Mouse (Mus musculus): ENCODE data around the gene Flot1.
A peak's percentile ranks its signal among the peaks of the same experiment; 100 is the strongest.

The Flot1 gene

GRCm38 (mm10) chr17:35822964-35823937, at the start of gene Flot1:
Gene Flot1 (plus strand): TSS chr17:35823230.
- DNase-seq (ENCODE audit: low spot score in 2 of 2): peak; percentile 59 to 65

DNA sequence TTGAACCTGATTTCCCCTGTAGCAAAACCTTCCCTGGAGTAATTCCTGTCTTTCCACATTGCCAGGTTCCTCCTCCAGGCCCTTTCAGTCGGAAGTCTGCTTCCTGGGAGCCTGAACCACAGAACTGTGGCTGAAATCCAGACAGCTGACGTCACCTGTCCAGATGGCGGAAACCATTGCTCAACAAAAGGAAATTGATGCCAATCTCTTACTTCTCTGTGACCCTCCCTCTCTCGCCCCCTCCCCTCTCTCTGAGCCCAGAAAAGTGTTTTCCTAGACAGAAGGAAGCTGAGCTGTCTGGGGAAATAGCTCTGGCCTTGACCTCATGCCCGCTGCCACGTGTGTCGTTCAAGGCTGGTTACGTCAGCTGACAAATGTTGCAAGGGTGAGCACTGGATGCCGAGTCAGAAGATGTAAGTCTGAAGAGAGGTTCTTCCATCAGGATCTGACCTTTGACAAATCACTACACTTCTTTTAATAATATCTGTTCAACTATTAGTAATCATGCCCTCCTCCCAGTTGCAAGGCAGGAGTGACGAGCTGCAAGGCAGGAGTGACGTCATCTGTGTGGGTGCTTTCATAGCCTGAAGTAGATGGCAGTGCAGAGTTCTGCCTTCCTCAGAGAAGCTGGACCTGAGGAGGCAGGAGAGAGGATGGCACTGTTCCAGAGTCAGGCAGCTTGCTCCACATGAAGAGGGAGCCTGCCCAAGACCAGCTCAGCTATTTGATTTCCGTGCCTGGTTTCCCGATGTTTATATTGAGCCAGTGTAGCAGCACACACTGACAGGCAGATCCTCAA, 46.0 kb upstream of the Flot1 start:
- peak; percentile 38 to 57 for DNase-seq (ENCODE audit: low spot score in 2 of 2)

- DNase-seq (ENCODE audit: low spot score in 2 of 2): no peak
Observed at GRCm38 (mm10) chr17:35778965-35779364, 44.1 kb upstream of the Flot1 start.

DNA sequence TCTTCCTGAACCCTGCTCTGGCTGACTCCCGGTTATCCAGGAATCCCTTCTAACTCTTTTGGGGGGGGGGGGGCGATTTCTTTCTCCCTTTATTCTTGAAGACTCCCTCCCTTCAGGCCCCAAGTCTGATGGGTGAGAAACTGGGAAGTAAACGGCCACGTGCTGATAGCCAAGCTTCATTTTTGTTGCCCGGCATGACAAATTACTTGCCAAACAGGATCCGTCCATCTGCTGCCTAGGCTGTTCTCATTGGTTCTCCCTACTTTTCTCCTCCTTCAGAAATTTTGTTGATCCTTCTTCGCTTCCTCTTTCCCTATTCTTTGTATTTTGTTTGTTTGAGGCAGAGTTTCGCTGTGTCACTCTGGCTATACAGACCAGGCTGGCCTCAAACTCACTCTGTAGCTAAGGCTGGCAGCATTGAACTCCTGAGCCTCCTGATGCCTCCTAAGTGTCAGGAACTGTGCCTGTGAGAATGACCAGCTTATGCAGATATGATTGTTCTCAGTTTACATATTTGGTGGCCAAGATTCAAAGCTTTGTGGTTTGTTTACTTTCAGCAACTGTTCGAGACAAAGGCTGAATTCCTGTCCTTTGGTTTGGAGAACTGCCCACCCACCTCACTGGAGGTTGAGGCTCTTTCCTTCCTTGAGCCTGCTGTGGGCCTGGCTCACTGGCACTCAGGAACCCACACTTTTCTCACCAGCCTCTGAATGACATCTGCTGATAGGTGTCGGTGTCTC, 43.4 kb upstream of the Flot1 start:
- no peak for DNase-seq (ENCODE audit: low spot score in 2 of 2)

GRCm38 (mm10) chr17:35780362-35780761, 42.7 kb upstream of the Flot1 start:
- DNase-seq (ENCODE audit: low spot score in 2 of 2): no peak

DNA sequence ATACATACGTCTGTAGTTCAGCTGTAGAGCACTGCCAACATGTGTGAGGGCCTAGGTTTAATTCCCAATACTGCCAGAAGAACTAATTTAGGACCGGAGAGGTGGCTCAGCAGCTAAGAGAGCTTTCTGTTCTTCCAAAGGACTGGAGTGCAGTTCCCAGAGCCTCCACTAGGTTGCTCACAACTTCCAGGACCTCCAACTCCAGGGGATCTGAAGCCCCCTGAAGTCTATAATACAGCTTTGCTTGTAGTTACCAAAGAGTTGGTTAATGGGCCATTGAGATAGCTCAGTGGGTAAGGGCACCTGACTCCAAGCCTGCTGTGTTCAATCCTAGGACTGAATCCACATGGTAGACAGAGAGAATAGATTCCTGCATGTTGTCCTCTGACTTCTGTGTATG, 40.6 kb upstream of the Flot1 start:
- DNase-seq (ENCODE audit: low spot score in 2 of 2): no peak

DNA sequence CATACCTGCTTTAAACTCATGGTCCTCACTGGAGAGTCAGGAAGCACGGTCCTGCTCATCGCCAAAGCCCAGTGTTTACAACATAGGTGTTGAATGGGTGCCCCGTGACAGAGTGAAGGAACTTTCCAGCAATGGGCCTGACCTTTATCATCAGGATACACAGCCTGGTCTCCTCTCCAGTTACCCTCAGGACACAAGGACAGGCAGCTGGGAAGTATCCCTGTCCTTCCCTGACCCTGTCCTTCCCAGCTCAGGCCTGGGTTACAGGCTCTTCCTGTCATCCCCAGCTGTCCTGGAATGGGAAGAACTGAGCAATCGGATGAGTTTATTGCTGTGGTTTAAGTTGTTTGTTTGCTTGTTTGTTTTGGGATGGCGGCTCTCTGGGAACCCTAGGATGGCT, 40.1 kb upstream of the Flot1 start:
- DNase-seq (ENCODE audit: low spot score in 2 of 2): no peak

DNA sequence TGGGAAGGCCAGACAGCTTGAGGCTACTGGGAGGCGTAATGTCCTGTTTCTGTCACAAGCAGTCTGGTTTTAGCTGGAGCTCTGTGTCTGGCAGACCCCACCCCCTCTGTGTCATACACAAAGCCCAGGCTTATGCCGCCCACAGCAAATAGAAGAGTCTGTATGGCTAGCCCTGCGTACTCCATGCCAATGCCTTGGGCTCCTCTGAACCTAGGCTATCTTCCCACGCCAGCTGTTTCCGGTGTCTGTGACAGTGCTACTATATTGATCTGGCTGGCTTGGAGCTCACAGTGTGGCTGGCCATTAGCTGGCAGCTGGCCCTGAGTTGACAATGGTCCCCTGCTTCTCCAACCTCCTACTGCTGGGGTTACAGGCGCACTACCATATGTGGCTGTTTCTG, 39.1 kb upstream of the Flot1 start:
- DNase-seq (ENCODE audit: low spot score in 2 of 2): peak; percentile 9 to 51

- no peak for DNase-seq (ENCODE audit: low spot score in 2 of 2)
Observed at GRCm38 (mm10) chr17:35785140-35785539, 37.9 kb upstream of the Flot1 start.

DNA sequence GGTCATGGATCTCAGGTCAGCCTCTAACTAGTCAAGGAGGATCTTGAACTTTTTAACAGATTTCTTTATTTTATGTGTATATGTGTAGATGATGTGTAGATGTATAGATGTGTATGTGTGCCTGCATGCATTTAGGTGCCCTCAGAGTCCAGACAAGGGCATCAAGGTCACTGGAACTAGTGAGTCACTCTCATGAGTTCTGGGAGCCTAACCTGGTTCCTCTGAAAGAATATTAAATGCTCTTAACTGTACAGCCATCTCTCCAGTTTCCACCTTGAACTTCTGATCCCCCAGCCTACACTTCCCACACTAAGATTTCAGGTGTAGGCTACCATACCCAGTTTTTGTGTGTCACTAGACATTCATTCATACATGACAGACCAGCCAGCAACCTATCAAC, 35.5 kb upstream of the Flot1 start:
- no peak for DNase-seq (ENCODE audit: low spot score in 2 of 2)

- DNase-seq (ENCODE audit: low spot score in 2 of 2): no peak
Observed at GRCm38 (mm10) chr17:35788025-35788424, 35.0 kb upstream of the Flot1 start.

GRCm38 (mm10) chr17:35790933-35791332, 32.1 kb upstream of the Flot1 start:
- no peak for DNase-seq (ENCODE audit: low spot score in 2 of 2)

- DNase-seq (ENCODE audit: low spot score in 2 of 2): no peak
Observed at GRCm38 (mm10) chr17:35792837-35793236, 30.2 kb upstream of the Flot1 start.

- DNase-seq (ENCODE audit: low spot score in 2 of 2): no peak
Observed at GRCm38 (mm10) chr17:35795099-35795498, 27.9 kb upstream of the Flot1 start.

DNA sequence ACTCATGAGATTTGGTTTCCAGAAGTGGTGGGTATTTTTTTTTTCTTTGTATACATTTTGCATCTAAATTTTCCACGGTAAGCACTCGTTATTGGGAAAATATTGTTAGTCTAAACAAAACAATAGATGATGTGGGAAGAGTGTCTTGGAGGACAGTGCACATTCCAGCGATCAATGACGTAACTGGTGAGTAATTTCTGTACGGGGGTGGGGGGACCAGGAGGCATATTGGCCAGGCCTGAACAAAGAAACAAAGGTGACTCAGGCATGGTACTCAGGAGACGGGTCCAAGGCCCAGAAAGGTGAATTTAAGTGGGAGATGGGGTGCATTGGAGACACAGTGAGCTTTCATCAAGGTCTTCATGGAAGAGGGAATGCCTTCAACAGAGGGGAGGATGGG, 27.4 kb upstream of the Flot1 start:
- DNase-seq (ENCODE audit: low spot score in 2 of 2): no peak

GRCm38 (mm10) chr17:35796835-35797234, 26.2 kb upstream of the Flot1 start:
- DNase-seq (ENCODE audit: low spot score in 2 of 2): no peak

GRCm38 (mm10) chr17:35800905-35801304, 22.1 kb upstream of the Flot1 start:
- DNase-seq (ENCODE audit: low spot score in 2 of 2): no peak

DNA sequence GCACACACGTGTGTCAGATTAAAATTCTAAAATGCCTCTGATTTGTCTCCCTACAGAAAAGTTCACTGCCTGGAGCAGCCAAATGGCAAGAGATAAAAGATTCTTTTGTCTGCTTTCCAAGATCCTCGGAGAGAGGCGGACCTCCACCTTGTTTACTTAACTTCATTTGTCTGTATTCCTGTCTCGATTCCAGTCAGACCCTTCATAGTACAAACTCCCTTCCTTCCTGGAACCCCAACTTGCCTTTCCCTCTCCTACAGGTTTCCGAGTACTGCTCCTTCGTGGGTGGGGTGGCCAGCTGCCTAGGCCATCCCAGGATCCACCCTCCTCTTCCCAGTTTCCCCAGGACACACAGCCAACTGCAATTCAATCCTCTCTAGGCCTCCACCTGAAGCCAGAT, 20.0 kb upstream of the Flot1 start:
- DNase-seq (ENCODE audit: low spot score in 2 of 2): no peak

DNA sequence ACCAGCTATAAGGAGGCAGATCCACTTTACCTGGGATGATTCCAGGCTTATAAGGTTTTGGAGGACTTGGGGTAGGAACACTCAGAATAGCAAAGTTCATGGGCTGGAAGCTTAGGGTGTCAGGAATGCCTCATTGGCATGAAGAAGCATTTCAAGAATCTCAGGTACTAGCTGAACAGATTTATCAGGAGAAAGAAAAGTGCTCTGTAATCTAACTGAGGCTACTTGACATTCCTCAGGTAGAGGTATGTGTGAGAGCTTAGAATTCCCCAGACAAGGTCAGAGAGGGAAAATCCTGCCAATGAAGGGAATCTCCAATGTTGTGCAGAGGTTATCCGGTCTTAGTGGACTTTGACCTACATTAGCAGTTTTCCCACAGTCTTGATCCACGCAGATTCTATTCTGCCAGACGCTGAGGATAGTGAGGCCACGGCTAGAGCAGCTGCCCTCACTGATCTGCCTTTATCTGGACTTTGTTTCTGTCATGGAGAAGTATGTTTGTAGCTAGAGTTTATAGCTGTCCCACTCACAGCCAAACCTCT, 19.1 kb upstream of the Flot1 start:
- DNase-seq (ENCODE audit: low spot score in 2 of 2): no peak

DNA sequence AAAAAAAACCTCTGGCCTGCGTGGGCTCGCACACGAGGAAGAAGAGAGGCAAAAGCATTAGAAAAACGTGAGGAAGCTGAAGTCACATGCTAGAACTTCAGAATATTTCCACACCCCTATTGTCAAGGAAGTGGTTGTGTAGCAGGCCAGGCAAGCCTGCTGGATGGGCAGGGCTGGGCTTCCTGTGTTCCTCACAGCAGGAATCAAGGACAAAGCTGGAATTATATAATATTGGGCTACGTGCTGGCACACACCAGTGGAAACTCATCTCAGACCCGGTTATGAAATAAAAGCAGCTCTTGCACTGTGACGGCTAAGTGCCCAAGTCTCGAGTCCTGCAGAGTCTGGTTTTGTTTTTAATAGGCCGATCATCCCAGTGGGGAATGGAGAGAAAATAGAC, 15.0 kb upstream of the Flot1 start:
- DNase-seq (ENCODE audit: low spot score in 2 of 2): no peak

- no peak for DNase-seq (ENCODE audit: low spot score in 2 of 2)
Observed at GRCm38 (mm10) chr17:35809395-35809794, 13.6 kb upstream of the Flot1 start.

Data from frontal cortex, postnatal 14 days (tissue).